Mouse (Mus musculus): ENCODE measurements at regions not wholly inside any gene's neighbourhood (a gene's known extent, or its start where the extent isn't known, plus 50 kb on each side); places are given as distances from the start of the nearest gene placed in this dataset.

DNA sequence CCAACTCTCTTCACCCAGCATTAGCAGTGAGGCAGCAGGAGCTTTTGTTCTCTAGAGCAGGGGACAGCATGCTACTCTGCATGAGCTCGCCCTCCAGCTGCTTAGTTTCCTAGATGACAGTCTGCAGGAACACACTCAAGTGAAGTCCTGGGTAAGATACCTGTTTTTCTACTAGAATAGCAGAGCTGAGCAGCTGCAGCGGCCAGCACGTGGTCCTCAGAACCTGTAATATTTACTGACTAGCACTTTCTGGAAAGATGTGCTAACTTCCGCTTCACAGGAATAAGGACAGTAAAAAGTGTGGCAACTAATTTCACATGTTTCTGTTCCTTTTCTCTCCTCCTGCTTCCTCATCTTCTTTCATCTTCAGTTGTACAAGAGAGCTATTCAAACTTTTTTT lies 73.7 kb upstream of the P2ry1 start:
- no peak for DNase-seq

DNA sequence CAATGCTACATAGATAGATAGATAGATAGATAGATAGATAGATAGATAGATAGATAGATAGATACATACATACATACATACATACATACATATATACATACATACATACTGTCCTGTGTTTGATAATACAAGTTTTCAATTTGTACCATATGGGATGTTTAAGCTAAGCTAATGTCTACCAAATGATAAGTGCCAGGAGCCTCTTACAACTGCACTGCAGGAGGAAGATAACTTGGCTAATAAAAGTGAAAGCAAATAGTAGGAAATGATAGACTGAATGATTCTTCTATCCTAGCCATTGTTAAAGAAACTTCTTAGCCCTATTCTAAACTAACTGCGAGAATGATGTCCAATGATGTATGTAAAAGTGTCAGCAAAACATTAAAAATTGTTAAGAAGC lies 68.1 kb upstream of the P2ry1 start:
- DNase-seq: no peak

DNA sequence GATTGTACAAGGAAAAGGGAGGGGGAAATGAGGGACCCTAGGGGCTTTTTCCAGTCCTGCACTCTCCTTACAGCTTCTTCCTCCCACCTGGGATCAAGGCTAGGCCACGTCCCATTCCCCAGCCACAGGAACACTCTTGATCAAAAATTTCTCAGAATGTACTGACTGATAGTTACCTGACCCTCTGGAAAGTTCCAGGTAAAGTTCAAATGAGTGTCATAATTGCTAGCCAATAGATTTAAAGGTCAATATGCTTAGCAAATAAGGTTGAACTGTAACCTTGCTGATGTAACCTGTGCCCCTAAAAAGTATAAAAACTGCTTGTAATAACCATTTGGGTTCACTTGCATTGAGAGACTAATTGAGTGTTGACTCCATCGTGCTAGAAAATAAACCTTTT lies 61.1 kb upstream of the P2ry1 start:
- DNase-seq: no peak

DNA sequence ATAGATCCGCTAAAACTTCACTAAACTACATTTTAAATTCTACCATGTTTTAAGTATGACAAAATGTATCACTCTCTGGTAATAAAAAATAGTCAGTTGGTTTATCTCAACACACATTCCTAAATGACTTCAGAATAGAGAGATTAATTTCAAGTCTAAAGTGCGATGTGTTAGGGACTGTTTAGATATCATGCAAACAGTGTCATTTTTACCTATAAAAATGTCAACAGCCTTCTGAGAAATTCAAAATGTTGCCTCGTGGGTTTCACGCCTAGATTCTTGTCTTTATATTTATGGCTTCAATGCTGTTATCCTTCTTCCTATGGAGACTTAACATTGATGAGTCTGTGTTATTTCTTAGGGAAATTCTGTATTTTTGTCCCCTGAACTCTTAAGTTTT lies 53.7 kb upstream of the P2ry1 start:
- DNase-seq: no peak
